Mouse (Mus musculus) midbrain, embryonic 14.5 days (tissue): ENCODE results near the gene Ergic1. TPM values are rescaled to one million over a fixed set of nuclear protein-coding genes. Genes with fewer than 3 reads are reported as not detected.

ENCODE experiments used
- ATAC-seq: fragments of 200-750 bp; cut with Nextera tagmentation; 2 replicates; pipeline ENCODE4 v1.8.0; 2017; ENCODE audit warnings: moderate number of reproducible peaks, moderate library complexity; ENCODE audit not compliant: low FRiP score, low TSS enrichment
- DNase-seq: peaks from one replicate; pipeline ENCODE4 v3.0.0-alpha.2; 2015
- H3K27ac ChIP-seq: fragments of 300-500 bp; sonication (generic); replicated peaks from 2 replicates; pipeline ENCODE4 v1.5.1; 2014; ENCODE audit warnings: mild to moderate bottlenecking, low read depth, low read length, moderate library complexity
- H3K27me3 ChIP-seq: fragments of 300-500 bp; sonication (generic); 2 replicates; pipeline ENCODE4 v1.6.1; 2014; ENCODE audit warnings: low read length, control low read depth, mixed read lengths; ENCODE audit not compliant: control insufficient read depth, insufficient read depth
- H3K36me3 ChIP-seq: fragments of 300-500 bp; sonication (generic); 2 replicates; pipeline ENCODE4 v1.6.1; 2014; ENCODE audit warnings: low read length, control low read depth; ENCODE audit not compliant: control insufficient read depth, insufficient read depth
- H3K4me1 ChIP-seq: fragments of 300-500 bp; sonication (generic); 2 replicates; pipeline ENCODE4 v1.6.1; 2014; ENCODE audit warnings: mild to moderate bottlenecking, antibody characterized with exemption, low read length, control low read depth; ENCODE audit not compliant: control insufficient read depth, insufficient read depth
- H3K4me2 ChIP-seq: fragments of 300-500 bp; sonication (generic); 2 replicates; pipeline ENCODE4 v1.6.1; 2014; ENCODE audit warnings: mild to moderate bottlenecking, low read length, moderate library complexity
- H3K4me3 ChIP-seq: fragments of 300-500 bp; sonication (generic); replicated peaks from 2 replicates; pipeline ENCODE4 v1.5.1; 2014; ENCODE audit warnings: low read depth, low read length
- H3K9ac ChIP-seq: fragments of 300-500 bp; sonication (generic); replicated peaks from 2 replicates; pipeline ENCODE4 v1.6.1; 2014; ENCODE audit warnings: mild to moderate bottlenecking, low read length, moderate library complexity
- H3K9me3 ChIP-seq: fragments of 300-500 bp; sonication (generic); 2 replicates; pipeline ENCODE4 v1.6.1; 2016; ENCODE audit warnings: low read length, control low read depth, mixed read lengths; ENCODE audit not compliant: control insufficient read depth
- WGBS: fragments of 180-500 bp; shearing (Covaris S2); extraction: QIAGEN DNeasy Blood & Tissue Kit; methylation state at CpG from one replicate; pipeline ENCODE4 v1.1.7; 2014; 5-methylcytosine and 5-hydroxymethylcytosine counted together
- polyA plus RNA-seq: library from polyadenylated mRNA; unstranded; fragments of >200 nt; fragmentation: Nextera tagmentation; extraction: Ambion mirVana; gene quantifications from 2 replicates; pipeline ENCODE4 v1.2.1, GENCODE M21; 2014

Gene Ergic1
- polyA plus RNA-seq, 1 experiment from 2014 or later: 117 TPM

GRCm38 (mm10) chr17:26647283-26647682, 86.0 kb downstream of the Ergic1 start:
- Histone ChIP-seq H3K27me3 (no peaks in the 10 kb centered on the region), H3K4me1 (0 out of 2 replicates have a peak, but pooled peaks cover 6% of the 10 kb centered on the region), H3K9ac (no peak overlapping the region), H3K4me3 (no peak overlapping the region), H3K36me3 (peaks cover 71% of the 10 kb centered on the region), H3K4me2 (no peak overlapping the region), H3K9me3 (no peaks in the 10 kb centered on the region), H3K27ac (no peak overlapping the region)
- no peak for DNase-seq
- no peak for ATAC-seq
- WGBS: 82% methylated on average over 13 of the region's 13 CpGs

- no peak overlapping the region for H3K4me2 ChIP-seq
- 82% methylated on average over 4 of the region's 4 CpGs for WGBS
- no peak overlapping the region for H3K4me3 ChIP-seq
- no peaks in the 10 kb centered on the region for H3K9me3 ChIP-seq
- no peaks in the 10 kb centered on the region for H3K27me3 ChIP-seq
- ATAC-seq (no peak), DNase-seq (no peak)
- no peak overlapping the region for H3K27ac ChIP-seq
- no peak overlapping the region for H3K9ac ChIP-seq
- H3K36me3 ChIP-seq: peaks cover 60% of the 10 kb centered on the region
- 0 out of 2 replicates have a peak, but pooled peaks cover 6% of the 10 kb centered on the region for H3K4me1 ChIP-seq
These were observed 88.3 kb downstream of the Ergic1 start for GRCm38 (mm10) chr17:26649565-26649964.

GRCm38 (mm10) chr17:26650451-26651363, 89.4 kb downstream of the Ergic1 start:
- no peaks in the 10 kb centered on the region for H3K9me3 ChIP-seq
- H3K36me3 ChIP-seq: peaks cover 62% of the 10 kb centered on the region
- H3K27me3 ChIP-seq: no peaks in the 10 kb centered on the region
- H3K9ac ChIP-seq: no peak overlapping the region
- no peaks in the 10 kb centered on the region for H3K4me1 ChIP-seq
- H3K4me3 ChIP-seq: no peak overlapping the region
- ATAC-seq: no peak
- DNase-seq: no peak
- WGBS: 81% methylated on average over 14 of the region's 14 CpGs
- no peak overlapping the region for H3K4me2 ChIP-seq
- peak overlapping the region; percentile 41; the same call in 1 of the 2 replicates for H3K27ac ChIP-seq

- ATAC-seq (no peak), DNase-seq (no peak)
- no peaks in the 10 kb centered on the region for H3K9me3 ChIP-seq
- H3K4me2 ChIP-seq: no peak overlapping the region
- no peak overlapping the region for H3K9ac ChIP-seq
- 49% methylated on average over 21 of the region's 21 CpGs for WGBS
- no peaks in the 10 kb centered on the region for H3K27me3 ChIP-seq
- H3K36me3 ChIP-seq: peaks cover 34% of the 10 kb centered on the region
- H3K4me1 ChIP-seq: peaks cover 6% of the 10 kb centered on the region
- H3K27ac ChIP-seq: no peak overlapping the region
- no peak overlapping the region for H3K4me3 ChIP-seq
These were observed 97.7 kb downstream of the Ergic1 start for GRCm38 (mm10) chr17:26658854-26659572.

- H3K9me3 ChIP-seq: no peaks in the 10 kb centered on the region
- H3K27me3 ChIP-seq: no peaks in the 10 kb centered on the region
- H3K9ac ChIP-seq: no peak overlapping the region
- WGBS: 62% methylated on average over 3 of the region's 3 CpGs
- H3K4me2 ChIP-seq: no peak overlapping the region
- peaks cover 6% of the 10 kb centered on the region for H3K4me1 ChIP-seq
- ATAC-seq: no peak
- H3K4me3 ChIP-seq: no peak overlapping the region
- no peak for DNase-seq
- no peak overlapping the region for H3K27ac ChIP-seq
- H3K36me3 ChIP-seq: peaks cover 29% of the 10 kb centered on the region
These were observed 98.3 kb downstream of the Ergic1 start for GRCm38 (mm10) chr17:26659573-26659915.

- H3K36me3 ChIP-seq: peaks cover 21% of the 10 kb centered on the region
- no peak overlapping the region for H3K27ac ChIP-seq
- ATAC-seq (no peak), DNase-seq (peak; percentile 90)
- H3K4me1 ChIP-seq: peaks cover 6% of the 10 kb centered on the region
- H3K4me3 ChIP-seq: no peak overlapping the region
- H3K9me3 ChIP-seq: no peaks in the 10 kb centered on the region
- WGBS: 28% methylated on average over 19 of the region's 21 CpGs
- H3K27me3 ChIP-seq: no peaks in the 10 kb centered on the region
- H3K4me2 ChIP-seq: peak overlapping the region; percentile 38
- no peak overlapping the region; the same call in 1 of the 2 replicates for H3K9ac ChIP-seq
These were observed 99.1 kb downstream of the Ergic1 start for GRCm38 (mm10) chr17:26660192-26660912.

- Histone ChIP-seq H3K4me2 (no peak overlapping the region), H3K4me3 (no peak overlapping the region), H3K9ac (no peak overlapping the region), H3K27me3 (no peaks in the 10 kb centered on the region), H3K4me1 (peaks cover 6% of the 10 kb centered on the region), H3K27ac (no peak overlapping the region), H3K9me3 (no peaks in the 10 kb centered on the region), H3K36me3 (peaks cover 4% of the 10 kb centered on the region; the same call in 1 of the 2 replicates)
- 87% methylated on average over 5 of the region's 5 CpGs for WGBS
- ATAC-seq (no peak), DNase-seq (no peak)
These were observed 100.9 kb downstream of the Ergic1 start for GRCm38 (mm10) chr17:26662204-26662603.

GRCm38 (mm10) chr17:26662978-26663683, 101.8 kb downstream of the Ergic1 start, which contains the start of gene Atp6v0e:
Gene Atp6v0e, plus strand, starts transcription at chr17:26663231.
- Histone ChIP-seq H3K4me2 (peak within 1 kb of the TSS; percentile 74), H3K9ac (peak within 1 kb of the TSS; percentile 57), H3K27ac (0 out of 2 replicates have a peak within 1 kb of the TSS, but pooled peaks have one; percentile 33), H3K4me3 (peak within 1 kb of the TSS; percentile 50), H3K9me3 (no peaks in the 10 kb centered on the region), H3K27me3 (no peaks in the 10 kb centered on the region), H3K36me3 (no peaks in the 10 kb centered on the region), H3K4me1 (peaks cover 6% of the 10 kb centered on the region)
- 1% methylated on average over 28 of the region's 28 CpGs for WGBS
- peak; percentile 82 for ATAC-seq
- DNase-seq: peak; percentile 99
